Mouse (Mus musculus): ENCODE data around the gene Pctp.

Pctp gene

GRCm38 (mm10) chr11:89977746-89978352, 24.8 kb downstream of the Pctp start:
- DNase-seq (ENCODE audit: low spot score), result no peak

- DNase-seq (ENCODE audit: low spot score), result no peak
Measured at GRCm38 (mm10) chr11:89976361-89976760, 26.3 kb downstream of the Pctp start.

- no peak for DNase-seq (ENCODE audit: low spot score)
Measured at GRCm38 (mm10) chr11:89971296-89971695, 31.4 kb downstream of the Pctp start.

- no peak for DNase-seq (ENCODE audit: low spot score)
Measured at GRCm38 (mm10) chr11:89970726-89971125, 32.0 kb downstream of the Pctp start.

GRCm38 (mm10) chr11:89969131-89969530, 33.6 kb downstream of the Pctp start:
- no peak for DNase-seq (ENCODE audit: low spot score)

GRCm38 (mm10) chr11:89950691-89951270, 51.9 kb downstream of the Pctp start:
- no peak for DNase-seq (ENCODE audit: low spot score)

GRCm38 (mm10) chr11:89947806-89948205, 54.9 kb downstream of the Pctp start:
- no peak for DNase-seq (ENCODE audit: low spot score)

- DNase-seq (ENCODE audit: low spot score), result no peak
Measured at GRCm38 (mm10) chr11:89945159-89945558, 57.5 kb downstream of the Pctp start.

- DNase-seq (ENCODE audit: low spot score), result no peak
Measured at GRCm38 (mm10) chr11:89937241-89937640, 65.5 kb downstream of the Pctp start.

All from ovary, postnatal 14 days (tissue).